Mouse (Mus musculus): ENCODE measurements around the gene Capn8. TPM values are rescaled to one million over a fixed set of nuclear protein-coding genes. Genes with fewer than 3 reads are reported as not detected.
"Not testable (repeated sequence)": the region's sequence is repeated elsewhere in the genome, so short reads cannot be mapped to it uniquely, and the experiment has no call there.

The Capn8 gene
- total RNA-seq, 2 experiments from 2014 or later, result not detected

- intact Hi-C loops (cut with DNase I), result no loop called here
- Histone ChIP-seq H3K4me3 (no peak overlapping the region), H3K27ac (no peak overlapping the region)
- TF ChIP-seq CTCF (IDR thresholded peaks at IDR 0.05), result no peak
- no peak for DNase-seq
Observed at GRCm38 (mm10) chr1:182640094-182640493, 75.3 kb downstream of the Capn8 start.

- TF ChIP-seq CTCF (IDR thresholded peaks at IDR 0.05), result no peak
- Histone ChIP-seq H3K27ac (no peak overlapping the region), H3K4me3 (no peak overlapping the region)
- intact Hi-C loops (cut with DNase I), result no loop called here
- no peak for DNase-seq
Observed at GRCm38 (mm10) chr1:182642779-182643178, 78.0 kb downstream of the Capn8 start.

- H3K27ac ChIP-seq; intact Hi-C loops (cut with DNase I): not testable (repeated sequence)
Observed at GRCm38 (mm10) chr1:182644418-182644817, 79.6 kb downstream of the Capn8 start.

DNA sequence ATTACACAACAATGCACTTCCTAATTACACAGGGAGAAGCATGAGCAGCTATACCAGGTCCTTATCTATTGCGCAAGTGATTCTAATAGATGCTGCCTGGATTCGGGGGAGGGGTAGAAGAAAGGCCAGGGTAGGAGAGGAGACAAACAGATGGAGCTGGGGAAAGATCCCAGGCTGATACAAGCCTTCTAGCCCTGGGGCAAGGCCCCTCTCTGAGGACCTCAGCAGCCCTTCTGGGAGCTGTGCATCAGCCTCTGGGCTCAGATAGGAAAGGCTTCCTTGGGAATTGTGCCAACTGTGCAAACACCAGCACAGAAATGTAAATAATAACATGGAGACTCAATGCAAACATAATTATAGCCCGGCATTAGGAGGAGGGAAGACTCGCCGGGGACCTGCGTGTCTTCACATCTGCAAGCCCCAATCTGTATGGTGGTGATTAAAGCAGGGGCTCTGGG is 80.4 kb downstream of the Capn8 start:
- DNase-seq, result no peak
- H3K4me3 ChIP-seq, result no peak overlapping the region
- no peak overlapping the region for H3K27ac ChIP-seq
- intact Hi-C loops (cut with DNase I), result no loop called here
- TF ChIP-seq CTCF (IDR thresholded peaks at IDR 0.05), result no peak

More at GRCm38 (mm10) chr1:182644418-182644817, 79.6 kb downstream of the Capn8 start:
- not testable (repeated sequence) for DNase-seq, H3K4me3 ChIP-seq

DNA sequence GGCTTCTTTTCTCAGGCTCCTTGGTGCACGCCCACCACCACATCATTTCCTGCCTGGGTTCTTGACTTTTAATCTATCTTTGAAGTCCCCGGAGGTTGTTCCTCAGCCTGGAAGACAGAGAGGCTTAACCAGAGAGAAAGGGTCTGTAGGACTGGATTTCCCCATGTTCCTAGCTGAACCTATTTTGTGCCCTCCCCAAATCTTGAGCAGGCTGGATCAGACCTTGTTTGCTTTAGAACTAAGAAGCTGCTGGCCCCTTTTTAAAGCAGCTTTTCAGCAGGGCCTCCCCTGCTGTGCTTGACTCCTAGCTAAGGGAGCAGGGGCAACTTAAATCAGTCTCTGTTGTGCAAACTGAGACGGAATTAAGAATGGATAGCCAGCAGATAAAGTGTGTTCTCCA is 82.0 kb downstream of the Capn8 start:
- TF ChIP-seq CTCF (IDR thresholded peaks at IDR 0.05), result no peak
- Histone ChIP-seq H3K4me3 (no peak overlapping the region), H3K27ac (no peak overlapping the region)
- no peak for DNase-seq
- intact Hi-C loops (cut with DNase I), result no loop called here

- TF ChIP-seq CTCF (IDR thresholded peaks at IDR 0.05), result peak; percentile 80
- H3K27ac ChIP-seq, result no peak overlapping the region
- DNase-seq, result peak; percentile 68
- intact Hi-C loops (cut with DNase I), result loop anchor here (5.0 kb wide), 1 partner anchor 95 kb away; no protein-coding TSS in a partner anchor
- no peak overlapping the region for H3K4me3 ChIP-seq
Observed at GRCm38 (mm10) chr1:182657760-182658159, 93.0 kb downstream of the Capn8 start.

DNA sequence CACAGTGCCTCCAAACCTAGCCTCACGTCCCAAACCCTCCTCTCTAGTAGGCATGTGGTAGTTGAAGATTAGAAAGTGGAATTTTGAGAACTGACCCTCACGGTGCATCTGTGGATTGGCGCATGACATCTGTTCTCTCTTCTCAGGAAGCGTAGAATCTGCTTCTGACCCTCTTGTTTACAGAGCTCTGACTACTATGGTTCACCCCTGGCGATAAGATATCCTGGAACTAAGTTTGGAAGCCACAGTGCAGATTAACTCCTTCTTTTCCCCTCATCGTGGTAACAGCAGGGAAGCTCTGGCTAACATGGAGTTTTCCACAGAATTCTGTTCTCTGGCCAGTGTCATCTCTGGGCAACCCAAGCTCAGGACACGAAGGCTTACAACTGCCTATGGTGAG is 95.6 kb downstream of the Capn8 start:
- Histone ChIP-seq H3K4me3 (no peak overlapping the region), H3K27ac (no peak overlapping the region)
- TF ChIP-seq CTCF (IDR thresholded peaks at IDR 0.05), result no peak
- DNase-seq, result no peak
- intact Hi-C loops (cut with DNase I), result no loop called here

- no peak for TF ChIP-seq CTCF (IDR thresholded peaks at IDR 0.05)
- H3K4me3 ChIP-seq, result no peak overlapping the region
- intact Hi-C loops (cut with DNase I), result no loop called here
- no peak overlapping the region for H3K27ac ChIP-seq
- DNase-seq, result peak; percentile 63
Observed at GRCm38 (mm10) chr1:182663671-182664070, 98.9 kb downstream of the Capn8 start.

GRCm38 (mm10) chr1:182664841-182665240 is 100.0 kb downstream of the Capn8 start:
- intact Hi-C loops (cut with DNase I), result no loop called here
- Histone ChIP-seq H3K4me3 (no peak overlapping the region), H3K27ac (no peak overlapping the region)
- TF ChIP-seq CTCF (IDR thresholded peaks at IDR 0.05), result no peak
- DNase-seq, result no peak

DNA sequence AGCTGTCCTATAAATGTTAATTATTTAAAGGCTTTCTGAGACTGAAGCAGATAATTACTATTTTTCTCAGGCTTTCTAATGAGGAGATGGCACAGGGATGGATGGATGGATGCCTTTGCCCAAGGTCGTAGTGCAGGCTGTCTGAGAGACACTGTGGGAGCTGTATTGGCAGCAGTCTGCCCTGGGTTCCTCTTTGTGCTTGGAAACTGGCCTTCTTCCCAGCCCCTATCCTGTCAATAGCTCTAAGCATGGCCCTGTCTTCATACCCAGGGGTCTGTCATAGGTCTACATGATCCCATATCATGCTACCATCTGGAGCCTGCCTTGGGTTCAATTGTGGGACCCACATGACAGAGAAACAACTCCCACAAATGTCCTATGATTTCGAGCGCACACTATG is 102.5 kb downstream of the Capn8 start:
- H3K27ac ChIP-seq, result no peak overlapping the region
- H3K4me3 ChIP-seq, result no peak overlapping the region
- no peak for DNase-seq
- intact Hi-C loops (cut with DNase I), result no loop called here
- TF ChIP-seq CTCF (IDR thresholded peaks at IDR 0.05), result no peak

DNA sequence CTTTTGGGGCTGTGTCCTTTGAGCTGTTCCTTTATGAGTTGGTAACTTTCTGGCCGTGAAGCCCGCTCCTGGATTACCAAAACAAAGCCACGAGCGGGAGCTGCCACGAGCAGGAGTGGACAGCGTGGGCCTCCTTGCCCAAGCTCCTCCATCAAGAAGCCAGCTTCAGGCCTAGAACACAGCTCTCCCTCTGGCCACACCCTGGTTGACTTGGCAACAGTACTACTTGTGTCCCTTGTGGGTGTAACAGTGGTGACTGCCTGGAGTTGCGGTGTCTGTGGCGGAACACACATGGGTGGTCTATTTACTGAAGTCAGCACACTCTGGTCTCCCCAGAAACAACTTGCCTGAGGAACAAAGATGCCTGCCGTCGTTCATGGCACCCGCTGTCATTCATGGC is 104.9 kb downstream of the Capn8 start:
- no peak for DNase-seq
- peak overlapping the region; percentile 58 for H3K27ac ChIP-seq

GRCm38 (mm10) chr1:182670563-182671342 is 105.9 kb downstream of the Capn8 start:
- intact Hi-C loops (cut with DNase I), result no loop called here
- peak overlapping the region; percentile 58 for H3K27ac ChIP-seq
- no peak for TF ChIP-seq CTCF (IDR thresholded peaks at IDR 0.05)
- DNase-seq, result peak; percentile 22
- H3K4me3 ChIP-seq, result 0 out of 2 replicates have a peak overlapping the region, but pooled peaks have one; percentile 7

More for the DNA sequence above, 104.9 kb downstream of the Capn8 start:
- no peak for TF ChIP-seq CTCF (IDR thresholded peaks at IDR 0.05)
- intact Hi-C loops (cut with DNase I), result no loop called here
- no peak overlapping the region for H3K4me3 ChIP-seq

- H3K27ac ChIP-seq, result peak overlapping the region; percentile 57
- no peak for TF ChIP-seq CTCF (IDR thresholded peaks at IDR 0.05)
- DNase-seq, result no peak
- intact Hi-C loops (cut with DNase I), result no loop called here
- no peak overlapping the region for H3K4me3 ChIP-seq
Observed at GRCm38 (mm10) chr1:182671343-182671624, 106.5 kb downstream of the Capn8 start.

- DNase-seq, result no peak
- TF ChIP-seq CTCF (IDR thresholded peaks at IDR 0.05), result no peak
- no peak overlapping the region for H3K4me3 ChIP-seq
- no peak overlapping the region for H3K27ac ChIP-seq
- intact Hi-C loops (cut with DNase I), result no loop called here
Observed at GRCm38 (mm10) chr1:182675346-182675745, 110.5 kb downstream of the Capn8 start.

Measured in gastrocnemius, adult 2 months (tissue).